Mouse (Mus musculus): ENCODE results near the gene Aqp11. TPM values are rescaled to one million over a fixed set of nuclear protein-coding genes. Genes with fewer than 3 reads are reported as not detected.

Gene Aqp11
- polyA plus RNA-seq, 1 experiment, result not detected

DNA sequence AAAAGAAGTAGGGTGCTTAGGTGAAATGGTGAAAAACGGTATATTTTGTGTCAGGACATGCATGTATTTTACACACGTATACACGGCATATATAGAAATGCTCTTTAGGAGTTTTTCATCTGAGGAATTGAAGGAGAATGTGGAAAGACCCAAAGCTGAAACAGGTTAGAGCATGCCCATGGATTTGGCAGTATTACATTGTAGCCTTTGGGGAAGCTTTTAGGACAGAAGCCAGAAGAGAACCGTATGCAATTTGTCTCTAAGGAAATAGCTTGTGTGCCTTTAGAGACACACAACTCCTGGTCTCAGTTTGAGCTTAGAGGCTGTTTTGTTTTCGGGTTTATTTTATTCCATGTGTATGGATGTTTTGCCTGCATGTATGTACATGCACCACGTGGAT lies 37.0 kb downstream of the Aqp11 start:
- WGBS, result 78% methylated on average over 6 of the region's 6 CpGs

DNA sequence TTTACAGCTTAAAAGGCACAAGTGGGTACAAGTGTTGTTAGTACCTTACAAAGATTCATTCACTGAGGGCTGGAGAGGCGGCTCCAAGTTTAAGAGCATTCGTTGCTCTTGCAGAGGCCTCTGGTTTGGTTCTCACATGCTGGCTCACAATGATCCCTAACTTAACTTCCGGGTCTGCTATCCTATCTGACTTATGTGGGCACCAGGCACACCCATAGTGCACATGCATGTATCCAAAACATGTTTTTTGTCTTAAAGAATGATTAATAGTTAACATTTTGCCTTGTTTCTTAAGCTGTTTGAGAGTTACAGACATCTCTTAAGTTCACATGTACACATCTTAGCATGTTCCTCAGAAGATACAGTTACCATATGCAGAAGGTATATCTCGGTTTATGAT lies 37.9 kb downstream of the Aqp11 start:
- no peak overlapping the region for H3K27ac ChIP-seq (ENCODE audit: insufficient read depth, low read depth, low read length)
- peaks cover 4% of the 10 kb centered on the region for H3K4me1 ChIP-seq (ENCODE audit: control insufficient read depth, insufficient read depth, low read length)
- TF ChIP-seq CTCF (IDR thresholded peaks at IDR 0.05; ENCODE audit: insufficient read depth, low read depth, low read length) (no peak), POLR2A (IDR thresholded peaks at IDR 0.05; ENCODE audit: insufficient read depth, low read depth, low read length) (no peak)
- WGBS, result 92% methylated on average over 4 of the region's 4 CpGs
- H3K4me3 ChIP-seq (ENCODE audit: insufficient read depth, low read depth, low read length), result no peak overlapping the region

More for the DNA sequence above, 37.0 kb downstream of the Aqp11 start:
- no peak overlapping the region for H3K4me3 ChIP-seq (ENCODE audit: insufficient read depth, low read depth, low read length)
- peaks cover 2% of the 10 kb centered on the region for H3K4me1 ChIP-seq (ENCODE audit: control insufficient read depth, insufficient read depth, low read length)
- TF ChIP-seq POLR2A (IDR thresholded peaks at IDR 0.05; ENCODE audit: insufficient read depth, low read depth, low read length) (no peak), CTCF (IDR thresholded peaks at IDR 0.05; ENCODE audit: insufficient read depth, low read depth, low read length) (no peak)
- no peak overlapping the region for H3K27ac ChIP-seq (ENCODE audit: insufficient read depth, low read depth, low read length)

- Histone ChIP-seq H3K27ac (ENCODE audit: insufficient read depth, low read depth, low read length) (peak within 1 kb of the TSS; percentile 88), H3K4me3 (ENCODE audit: insufficient read depth, low read depth, low read length) (peak within 1 kb of the TSS; percentile 95), H3K4me1 (ENCODE audit: control insufficient read depth, insufficient read depth, low read length) (peaks cover 4% of the 10 kb centered on the region)
- no peak for TF ChIP-seq CTCF (IDR thresholded peaks at IDR 0.05; ENCODE audit: insufficient read depth, low read depth, low read length)
- peak; percentile 57; the same call in 1 of the 2 replicates for TF ChIP-seq POLR2A (IDR thresholded peaks at IDR 0.05; ENCODE audit: insufficient read depth, low read depth, low read length)
- WGBS, result under 1% methylated on average over 63 of the region's 63 CpGs
These were observed 41.4 kb downstream of the Aqp11 start, which contains the start of gene Clns1a for GRCm38 (mm10) chr7:97696506-97697254. Clns1a (plus strand) TSS chr7:97696634.

DNA sequence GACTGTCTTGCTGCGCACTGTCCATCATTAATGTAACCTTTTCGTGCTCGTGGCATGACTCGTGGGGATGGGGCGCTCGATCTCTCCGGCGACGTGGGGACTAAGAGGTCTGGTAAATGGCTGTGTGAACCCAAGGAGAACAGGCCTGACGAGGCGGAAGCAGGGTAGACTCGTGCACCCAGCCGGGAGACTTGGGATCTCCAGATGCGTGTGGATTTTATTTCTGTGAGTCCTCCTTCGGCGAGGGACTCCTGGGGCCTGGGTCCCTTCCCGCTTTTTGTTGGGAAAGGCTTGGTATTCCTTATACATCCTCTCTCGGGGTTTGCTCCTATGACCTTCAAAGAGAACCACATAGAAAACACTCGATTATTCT lies 42.0 kb downstream of the Aqp11 start:
- Histone ChIP-seq H3K4me1 (ENCODE audit: control insufficient read depth, insufficient read depth, low read length) (peaks cover 4% of the 10 kb centered on the region), H3K27ac (ENCODE audit: insufficient read depth, low read depth, low read length) (peak overlapping the region; percentile 88), H3K4me3 (ENCODE audit: insufficient read depth, low read depth, low read length) (peak overlapping the region; percentile 95)
- WGBS, result 33% methylated on average over 19 of the region's 19 CpGs
- TF ChIP-seq CTCF (IDR thresholded peaks at IDR 0.05; ENCODE audit: insufficient read depth, low read depth, low read length) (no peak), POLR2A (IDR thresholded peaks at IDR 0.05; ENCODE audit: insufficient read depth, low read depth, low read length) (no peak)

GRCm38 (mm10) chr7:97695441-97695840 lies 42.6 kb downstream of the Aqp11 start:
- no peak overlapping the region for H3K4me3 ChIP-seq (ENCODE audit: insufficient read depth, low read depth, low read length)
- H3K27ac ChIP-seq (ENCODE audit: insufficient read depth, low read depth, low read length), result no peak overlapping the region
- TF ChIP-seq POLR2A (IDR thresholded peaks at IDR 0.05; ENCODE audit: insufficient read depth, low read depth, low read length) (no peak), CTCF (IDR thresholded peaks at IDR 0.05; ENCODE audit: insufficient read depth, low read depth, low read length) (no peak)
- WGBS, result 100% methylated on average over 1 of the region's 1 CpGs
- H3K4me1 ChIP-seq (ENCODE audit: control insufficient read depth, insufficient read depth, low read length), result peaks cover 4% of the 10 kb centered on the region

- Histone ChIP-seq H3K4me3 (ENCODE audit: insufficient read depth, low read depth, low read length) (no peak overlapping the region), H3K4me1 (ENCODE audit: control insufficient read depth, insufficient read depth, low read length) (no peaks in the 10 kb centered on the region), H3K27ac (ENCODE audit: insufficient read depth, low read depth, low read length) (no peak overlapping the region)
- TF ChIP-seq CTCF (IDR thresholded peaks at IDR 0.05; ENCODE audit: insufficient read depth, low read depth, low read length) (no peak), POLR2A (IDR thresholded peaks at IDR 0.05; ENCODE audit: insufficient read depth, low read depth, low read length) (no peak)
- WGBS, result 74% methylated on average over 2 of the region's 2 CpGs
These were observed 50.3 kb downstream of the Aqp11 start for GRCm38 (mm10) chr7:97687831-97688230.

DNA sequence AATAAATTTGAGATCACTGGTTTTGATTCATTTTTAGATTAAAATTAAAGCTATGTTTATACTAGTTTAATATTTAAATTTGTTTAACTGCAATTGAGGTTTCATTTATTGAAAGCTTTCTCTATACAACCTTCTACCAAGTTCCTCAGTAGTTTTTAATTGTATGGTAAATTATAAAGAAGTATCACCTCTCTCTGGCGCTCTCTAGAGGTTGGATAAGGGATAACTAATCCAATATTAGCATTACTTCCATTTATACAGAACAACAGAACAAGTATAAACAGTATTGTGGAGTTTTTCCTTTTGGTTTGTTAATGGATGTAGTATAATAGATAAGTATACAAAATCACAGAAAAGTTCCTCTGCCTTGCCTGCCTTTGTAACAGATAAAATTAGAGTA lies 58.9 kb downstream of the Aqp11 start:
- TF ChIP-seq POLR2A (IDR thresholded peaks at IDR 0.05; ENCODE audit: insufficient read depth, low read depth, low read length) (no peak), CTCF (IDR thresholded peaks at IDR 0.05; ENCODE audit: insufficient read depth, low read depth, low read length) (no peak)
- H3K4me1 ChIP-seq (ENCODE audit: control insufficient read depth, insufficient read depth, low read length), result no peaks in the 10 kb centered on the region
- H3K4me3 ChIP-seq (ENCODE audit: insufficient read depth, low read depth, low read length), result no peak overlapping the region
- no peak overlapping the region for H3K27ac ChIP-seq (ENCODE audit: insufficient read depth, low read depth, low read length)
- 7% methylated on average over 1 of the region's 1 CpGs for WGBS

Other genes with a start within 250 kb of the Aqp11 start
- gene Aamdc, start 158.8 kb downstream of the Aqp11 start, polyA plus RNA-seq (2012; ENCODE audit: insufficient read depth, insufficient read length, low replicate concordance, missing spikeins), result not detected in 2 replicates
- 69.4 and 122 TPM in 2 replicates for gene Rsf1, start 158.4 kb downstream of the Aqp11 start, polyA plus RNA-seq (2012; ENCODE audit: insufficient read depth, insufficient read length, low replicate concordance, missing spikeins)
- not detected in 2 replicates for gene Clns1a, start 41.7 kb downstream of the Aqp11 start, polyA plus RNA-seq (2012; ENCODE audit: insufficient read depth, insufficient read length, low replicate concordance, missing spikeins)
- gene Pak1, start 50.3 kb upstream of the Aqp11 start, polyA plus RNA-seq (2012; ENCODE audit: insufficient read depth, insufficient read length, low replicate concordance, missing spikeins), result 99.5 and 211 TPM in 2 replicates
- not detected in 2 replicates for gene Gdpd4, start 181.7 kb upstream of the Aqp11 start, polyA plus RNA-seq (2012; ENCODE audit: insufficient read depth, insufficient read length, low replicate concordance, missing spikeins)